Mouse (Mus musculus) cerebellum, adult 2 months (tissue): ENCODE data around the gene Sidt2. TPM values are rescaled to one million over a fixed set of nuclear protein-coding genes. Genes with fewer than 3 reads are reported as not detected.

ENCODE experiments used
- DNase-seq, 2 experiments: peaks; one replicate each; pipeline ENCODE4 v3.0.0; 2021
- H3K27ac ChIP-seq: fragments of 200-500 bp; 2 replicates; pipeline ENCODE4 v1.5.1; 2012; ENCODE audit warnings: low read length, control low read depth, inconsistent platforms; ENCODE audit not compliant: insufficient read depth
- H3K27me3 ChIP-seq: fragments of 200-500 bp; 2 replicates; pipeline ENCODE4 v1.6.1; 2012; ENCODE audit warnings: inconsistent platforms, mild to moderate bottlenecking, low read length, moderate library complexity; ENCODE audit not compliant: control insufficient read depth, insufficient read depth
- H3K4me1 ChIP-seq: fragments of 200-500 bp; 2 replicates; pipeline ENCODE4 v1.6.1; 2011; ENCODE audit warnings: low read length; ENCODE audit not compliant: control insufficient read depth, insufficient read depth
- H3K4me3 ChIP-seq: fragments of 200-500 bp; replicated peaks from 2 replicates; pipeline ENCODE3; 2011; ENCODE audit warnings: mild to moderate bottlenecking, low read depth, low read length, control low read depth; ENCODE audit not compliant: insufficient read depth
- CTCF ChIP-seq: fragments of 200-500 bp; IDR thresholded peaks from 2 replicates; pipeline ENCODE4 v1.5.1; 2011; ENCODE audit warnings: low read depth, mild to moderate bottlenecking, control low read depth, low read length, moderate library complexity, borderline replicate concordance; ENCODE audit not compliant: insufficient read depth
- POLR2A ChIP-seq: fragments of 200-500 bp; IDR thresholded peaks from 2 replicates; pipeline ENCODE4 v1.6.1; 2011; ENCODE audit warnings: low read length, control low read depth, borderline replicate concordance; ENCODE audit not compliant: insufficient read depth
- WGBS: fragments of 180-500 bp; shearing (Covaris S2); methylation state at CpG from one replicate; pipeline ENCODE4 v1.1.7; 2018; 5-methylcytosine and 5-hydroxymethylcytosine counted together
- polyA plus RNA-seq: library from polyadenylated mRNA; depleted of rRNA; stranded (reverse); fragments of >200 nt; gene quantifications from 2 replicates; pipeline ENCODE4 v1.2.3, GENCODE M21; 2012

The Sidt2 gene
- polyA plus RNA-seq, 1 experiment = 130 TPM

DNA sequence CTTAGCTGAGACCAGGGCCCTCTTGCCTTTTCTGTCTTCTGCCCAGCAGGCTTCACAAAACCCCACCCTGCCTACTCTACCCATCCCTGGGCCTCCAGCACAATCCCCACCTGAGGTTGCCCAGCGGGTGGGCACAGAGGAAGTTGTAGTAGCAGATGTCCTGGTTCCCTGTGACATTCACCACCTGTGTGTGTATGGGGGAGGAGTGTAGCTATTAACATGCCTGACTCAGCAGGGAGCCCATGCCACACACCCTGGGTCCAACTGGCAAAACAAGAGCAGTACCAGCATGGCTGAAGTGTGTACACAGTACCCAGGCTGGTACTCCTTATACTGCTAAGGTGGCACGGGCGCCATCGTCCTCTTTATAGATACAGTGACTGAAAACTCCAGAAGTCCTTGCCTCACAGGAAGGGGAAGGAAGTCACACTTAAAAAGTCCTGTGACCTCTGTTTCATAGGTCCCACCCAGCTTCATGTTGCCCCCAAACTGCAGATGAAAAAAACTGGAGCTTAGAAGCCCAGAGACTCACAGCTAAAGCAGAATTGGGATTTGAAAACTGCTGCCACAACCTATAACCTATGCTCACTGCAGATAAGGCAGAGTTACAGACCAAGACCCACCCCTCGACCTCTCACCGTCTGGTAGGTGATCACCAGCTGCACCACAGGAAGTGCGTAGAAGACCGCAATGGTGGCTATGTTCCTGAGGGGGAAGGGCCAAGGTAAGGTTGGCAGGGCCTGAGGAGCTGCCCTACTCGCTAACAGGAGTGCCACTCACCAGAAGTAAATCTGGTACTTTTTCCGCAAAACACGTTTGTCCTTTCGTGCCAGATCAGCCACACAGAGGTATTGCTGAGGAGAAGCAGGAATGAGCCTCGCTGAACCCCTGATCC, 10.3 kb downstream of the Sidt2 start:
- Histone ChIP-seq H3K4me3 (no peak overlapping the region), H3K27ac (peak overlapping the region; percentile 39), H3K27me3 (no peaks in the 10 kb centered on the region), H3K4me1 (peaks cover 58% of the 10 kb centered on the region)
- TF ChIP-seq CTCF (no peak), POLR2A (no peak)
- DNase-seq = peak; percentile 65 to 70
- 42% methylated on average over 13 of the region's 13 CpGs for WGBS

DNA sequence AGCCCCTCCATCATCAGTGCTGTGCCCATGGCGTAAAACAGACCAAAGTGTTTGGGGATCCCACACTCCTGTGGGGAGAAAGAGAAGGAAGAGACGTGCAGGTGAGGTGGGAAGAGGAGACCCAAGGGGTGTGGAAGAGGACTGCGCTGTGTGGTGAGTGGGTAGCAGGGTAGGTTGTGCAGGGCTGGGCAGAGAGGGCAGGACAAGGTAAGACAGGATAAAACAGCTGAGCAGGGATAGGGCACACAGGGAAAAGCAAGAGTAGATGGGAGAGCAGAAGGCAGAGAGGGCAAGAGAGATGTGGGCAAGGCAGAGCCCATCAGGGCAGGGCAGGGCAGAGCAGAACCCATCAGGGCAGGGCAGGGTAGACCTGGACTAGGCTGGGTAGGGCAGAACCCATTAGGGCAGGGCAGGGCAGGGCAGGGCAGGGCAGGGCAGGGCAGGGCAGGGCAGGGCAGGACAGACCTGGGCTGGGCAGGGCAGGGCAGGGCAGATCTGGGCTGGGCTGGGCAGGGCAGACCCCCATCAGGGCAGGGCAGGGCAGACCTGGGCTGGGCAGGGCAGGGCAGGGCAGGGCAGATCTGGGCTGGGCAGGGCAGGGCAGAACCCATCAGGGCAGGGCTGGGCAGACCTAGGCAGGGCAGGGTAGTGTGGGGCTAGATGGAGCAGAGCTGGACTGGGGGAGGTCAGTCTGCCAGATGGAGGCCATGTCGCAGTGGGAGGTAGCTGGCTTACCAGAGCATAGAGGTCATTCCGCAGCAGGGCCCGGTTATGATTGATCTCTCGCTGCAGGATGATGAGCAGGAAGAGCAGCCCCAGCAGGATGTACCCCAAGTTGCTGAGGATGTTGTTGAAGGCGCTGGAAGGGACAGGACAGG, 11.2 kb downstream of the Sidt2 start:
- Histone ChIP-seq H3K27ac (peak overlapping the region; percentile 39), H3K4me3 (no peak overlapping the region), H3K4me1 (peaks cover 67% of the 10 kb centered on the region), H3K27me3 (no peaks in the 10 kb centered on the region)
- peak; percentile 64 to 70 for DNase-seq
- no peak for TF ChIP-seq POLR2A
- 40% methylated on average over 8 of the region's 8 CpGs for WGBS

DNA sequence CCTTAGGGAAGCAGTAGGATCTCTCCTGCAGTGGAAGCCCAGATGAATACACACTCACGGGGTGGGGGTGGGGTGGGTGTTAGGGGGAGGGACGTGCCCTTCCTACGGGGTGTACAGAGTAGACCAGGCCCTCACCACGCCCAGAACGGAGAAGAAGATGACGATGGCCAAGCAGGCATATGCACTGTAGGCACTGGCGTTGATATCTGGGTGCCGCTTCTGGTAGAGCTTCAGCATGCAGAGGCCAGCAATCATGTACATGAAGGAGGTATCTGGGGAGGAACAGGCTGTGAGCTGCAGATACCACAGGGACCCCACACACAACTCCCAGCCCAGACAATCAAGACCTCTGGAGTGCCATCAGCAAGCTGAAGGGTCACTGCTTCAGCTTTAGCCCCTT, 12.1 kb downstream of the Sidt2 start:
- no peaks in the 10 kb centered on the region for H3K27me3 ChIP-seq
- 88% methylated on average over 8 of the region's 8 CpGs for WGBS
- no peak overlapping the region for H3K4me3 ChIP-seq
- TF ChIP-seq CTCF (no peak), POLR2A (no peak)
- no peak overlapping the region for H3K27ac ChIP-seq
- peaks cover 74% of the 10 kb centered on the region for H3K4me1 ChIP-seq
- DNase-seq = no peak

DNA sequence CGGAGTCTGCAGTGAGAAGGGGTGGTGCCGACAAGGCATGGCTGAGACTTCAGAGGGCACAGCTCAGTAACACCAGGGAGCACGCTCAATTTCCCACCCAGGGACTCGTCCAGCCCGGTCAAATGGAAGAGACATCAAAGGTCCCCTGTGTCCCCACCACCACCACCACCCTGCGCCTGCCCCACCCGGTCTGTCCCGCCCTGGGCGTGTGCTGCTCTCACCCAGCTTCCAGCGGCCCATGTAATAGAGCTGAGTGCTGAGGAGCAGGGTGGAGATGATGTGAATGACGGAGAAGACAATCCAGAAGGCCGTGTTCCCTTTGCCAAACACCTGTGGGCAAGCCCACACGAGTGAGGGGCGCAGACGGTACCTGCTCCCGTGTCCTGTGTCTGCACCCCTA, 12.6 kb downstream of the Sidt2 start:
- no peak for DNase-seq
- Histone ChIP-seq H3K27ac (no peak overlapping the region), H3K4me3 (no peak overlapping the region), H3K27me3 (no peaks in the 10 kb centered on the region), H3K4me1 (peaks cover 69% of the 10 kb centered on the region)
- 90% methylated on average over 16 of the region's 16 CpGs for WGBS
- TF ChIP-seq POLR2A (no peak), CTCF (no peak)

DNA sequence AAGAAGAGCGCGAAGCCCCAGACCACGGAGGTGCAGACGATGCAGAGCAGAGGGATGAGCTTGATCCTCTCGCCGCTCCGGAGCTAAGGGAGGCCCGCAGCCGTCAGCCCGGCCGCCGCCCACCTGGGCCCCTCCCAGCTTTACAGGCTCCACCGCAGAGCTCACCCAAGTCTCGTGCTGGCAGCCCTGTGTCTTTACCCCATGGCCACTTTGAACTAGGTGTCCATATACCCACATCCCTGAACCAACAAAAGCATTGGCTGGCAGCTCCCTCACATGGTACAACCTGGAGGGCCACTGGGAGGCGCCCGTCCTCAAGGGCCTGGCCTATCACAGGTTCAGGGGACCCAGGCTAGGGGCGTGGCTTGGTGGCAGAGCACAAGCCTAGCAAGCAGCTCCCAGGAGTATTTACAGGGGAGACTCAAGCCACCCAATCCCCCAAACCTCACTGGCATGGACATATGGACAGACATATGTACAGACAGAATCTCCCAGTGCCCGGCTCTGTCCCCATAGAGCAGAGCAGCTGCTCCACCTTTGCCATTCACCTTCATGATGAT, 13.6 kb downstream of the Sidt2 start:
- H3K27me3 ChIP-seq = no peaks in the 10 kb centered on the region
- DNase-seq = peak in 1 of 2 experiments; percentile 46
- H3K4me1 ChIP-seq = peaks cover 60% of the 10 kb centered on the region
- H3K27ac ChIP-seq = no peak overlapping the region
- WGBS = 71% methylated on average over 18 of the region's 18 CpGs
- 0 out of 2 replicates have a peak, but pooled peaks have one; percentile 0 for TF ChIP-seq CTCF
- TF ChIP-seq POLR2A = no peak
- no peak overlapping the region for H3K4me3 ChIP-seq

DNA sequence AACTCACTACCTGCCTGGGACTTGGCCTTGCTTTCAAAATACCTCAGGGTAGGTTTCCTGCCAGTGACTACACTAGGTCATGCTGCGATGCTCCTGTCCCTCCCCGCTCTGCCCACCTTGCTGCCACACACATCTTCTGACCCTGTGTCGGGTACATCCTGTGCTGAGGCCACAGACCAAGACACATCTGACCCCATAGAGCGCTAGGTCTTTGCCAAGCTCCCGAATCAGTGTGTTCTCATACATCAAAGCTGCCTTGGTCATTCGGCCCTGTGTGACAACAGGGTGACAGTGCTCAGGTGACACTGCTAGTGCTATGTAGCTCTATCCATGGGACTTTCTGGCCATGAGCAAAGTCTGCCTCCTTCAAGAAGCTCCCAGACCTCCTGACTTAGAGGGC, 15.3 kb downstream of the Sidt2 start:
- peaks cover 45% of the 10 kb centered on the region for H3K4me1 ChIP-seq
- no peak for DNase-seq
- no peak for TF ChIP-seq POLR2A
- no peak for TF ChIP-seq CTCF
- no peaks in the 10 kb centered on the region for H3K27me3 ChIP-seq
- H3K27ac ChIP-seq = no peak overlapping the region
- 80% methylated on average over 6 of the region's 6 CpGs for WGBS
- no peak overlapping the region for H3K4me3 ChIP-seq

DNA sequence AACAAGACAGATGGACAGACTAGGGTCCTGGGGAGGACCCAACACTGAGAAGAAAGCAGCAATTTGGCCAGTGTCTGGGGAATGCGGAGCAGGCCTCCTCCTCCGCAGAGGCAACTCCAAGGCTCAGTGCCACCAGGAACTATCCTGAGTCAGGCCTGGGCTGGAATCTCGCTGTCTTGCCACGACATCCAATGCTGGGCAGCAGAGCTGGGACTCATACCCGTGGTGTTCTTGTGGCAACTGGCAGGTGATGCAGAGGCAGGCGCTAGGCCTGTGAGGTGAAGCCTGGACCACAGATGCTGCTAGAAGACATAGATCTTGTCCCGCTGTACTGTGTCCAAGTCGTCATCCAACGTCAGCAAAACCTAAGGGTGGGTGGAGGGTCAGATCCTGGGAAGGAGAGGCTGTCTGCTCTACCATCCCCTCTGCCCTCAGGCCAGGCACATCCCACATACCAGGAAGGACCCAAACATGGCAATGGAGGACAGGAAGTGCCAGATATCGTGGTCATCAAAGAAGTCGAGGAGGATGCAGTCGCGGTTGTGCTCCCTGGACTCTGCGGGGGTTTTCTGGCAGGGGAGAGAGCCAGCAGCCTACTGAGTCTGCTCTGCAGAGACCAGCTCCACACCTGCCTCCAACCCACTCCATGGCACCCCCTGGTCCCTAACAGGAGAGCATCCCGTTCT, 16.0 kb downstream of the Sidt2 start:
- no peaks in the 10 kb centered on the region for H3K27me3 ChIP-seq
- no peak overlapping the region for H3K4me3 ChIP-seq
- H3K4me1 ChIP-seq = peaks cover 38% of the 10 kb centered on the region
- no peak for DNase-seq
- TF ChIP-seq CTCF (no peak), POLR2A (no peak)
- 39% methylated on average over 15 of the region's 15 CpGs for WGBS
- H3K27ac ChIP-seq = peak overlapping the region; percentile 2; the same call in 1 of the 2 replicates
